Mouse (Mus musculus) liver, embryonic 16.5 days (tissue): ENCODE results near the gene Gm7271. TPM values are rescaled to one million over a fixed set of nuclear protein-coding genes. Genes with fewer than 3 reads are reported as not detected.

Source experiments
- ATAC-seq: fragments of 200-750 bp; cut with Nextera tagmentation; 2 replicates; pipeline ENCODE4 v1.8.0; 2017; ENCODE audit warnings: low read depth, mild to moderate bottlenecking, moderate number of reproducible peaks, moderate library complexity
- H3K27ac ChIP-seq: fragments of 300-500 bp; sonication (generic); 2 replicates; pipeline ENCODE4 v1.5.1; 2014; ENCODE audit warnings: mild to moderate bottlenecking, low read length
- H3K27me3 ChIP-seq: fragments of 300-500 bp; sonication (generic); 2 replicates; pipeline ENCODE4 v1.6.1; 2014; ENCODE audit warnings: low read depth, low read length, mixed read lengths; ENCODE audit not compliant: control insufficient read depth, insufficient read depth
- H3K36me3 ChIP-seq: fragments of 300-500 bp; sonication (generic); 2 replicates; pipeline ENCODE4 v1.6.1; 2014; ENCODE audit warnings: mild to moderate bottlenecking; ENCODE audit not compliant: control insufficient read depth, insufficient read depth
- H3K4me1 ChIP-seq: fragments of 300-500 bp; sonication (generic); 2 replicates; pipeline ENCODE4 v1.6.1; 2014; ENCODE audit warnings: low read depth, low read length, mixed read lengths; ENCODE audit not compliant: control insufficient read depth
- H3K4me2 ChIP-seq: fragments of 300-500 bp; sonication (generic); 2 replicates; pipeline ENCODE4 v1.6.1; 2014; ENCODE audit warnings: low read depth, low read length, mixed read lengths
- H3K4me3 ChIP-seq: fragments of 300-500 bp; sonication (generic); 2 replicates; pipeline ENCODE4 v1.5.1; 2014; ENCODE audit warnings: low read depth, mild to moderate bottlenecking, low read length
- H3K9ac ChIP-seq: fragments of 300-500 bp; sonication (generic); 2 replicates; pipeline ENCODE4 v1.6.1; 2014; ENCODE audit warnings: low read depth, low read length
- H3K9me3 ChIP-seq: fragments of 300-500 bp; sonication (generic); replicated peaks from 2 replicates; pipeline ENCODE4 v1.6.1; 2016; ENCODE audit warnings: low read length; ENCODE audit not compliant: control insufficient read depth
- WGBS: fragments of 180-500 bp; shearing (Covaris S2); extraction: QIAGEN DNeasy Blood & Tissue Kit; methylation state at CpG from one replicate; pipeline ENCODE4 v1.1.7; 2014; ENCODE audit not compliant: insufficient replicate concordance; 5-methylcytosine and 5-hydroxymethylcytosine counted together
- polyA plus RNA-seq: library from polyadenylated mRNA; unstranded; fragments of >200 nt; fragmentation: Nextera tagmentation; extraction: Ambion mirVana; gene quantifications from 2 replicates; pipeline ENCODE4 v1.2.1, GENCODE M21; 2015

Gene Gm7271
- polyA plus RNA-seq, 1 experiment from 2014 or later: not detected

DNA sequence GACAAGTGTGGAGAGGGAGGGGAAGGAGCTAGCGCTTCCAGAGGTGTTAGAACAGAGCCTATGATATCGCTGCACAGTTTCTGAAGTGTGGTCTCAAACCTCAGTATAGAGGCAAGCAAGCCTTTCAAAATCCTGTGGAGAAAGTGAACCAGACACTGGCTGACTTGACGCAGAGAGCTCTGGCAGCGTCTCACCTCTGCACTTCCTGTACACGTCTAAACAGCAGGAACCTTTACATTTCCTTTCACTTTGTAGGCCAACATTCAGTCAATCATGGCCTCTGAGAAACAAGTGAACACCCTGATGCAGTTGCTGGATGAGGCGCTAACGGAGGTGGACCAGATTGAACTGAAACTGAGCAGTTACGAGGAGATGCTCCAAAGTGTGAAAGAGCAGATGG is 59.4 kb downstream of the Gm7271 start:
- Histone ChIP-seq H3K4me1 (no peaks in the 10 kb centered on the region), H3K27ac (no peak overlapping the region), H3K9me3 (no peaks in the 10 kb centered on the region), H3K4me2 (no peak overlapping the region), H3K36me3 (peaks cover 4% of the 10 kb centered on the region), H3K9ac (no peak overlapping the region), H3K27me3 (no peaks in the 10 kb centered on the region), H3K4me3 (no peak overlapping the region)
- no peak for ATAC-seq
- 74% methylated on average over 8 of the region's 8 CpGs for WGBS

DNA sequence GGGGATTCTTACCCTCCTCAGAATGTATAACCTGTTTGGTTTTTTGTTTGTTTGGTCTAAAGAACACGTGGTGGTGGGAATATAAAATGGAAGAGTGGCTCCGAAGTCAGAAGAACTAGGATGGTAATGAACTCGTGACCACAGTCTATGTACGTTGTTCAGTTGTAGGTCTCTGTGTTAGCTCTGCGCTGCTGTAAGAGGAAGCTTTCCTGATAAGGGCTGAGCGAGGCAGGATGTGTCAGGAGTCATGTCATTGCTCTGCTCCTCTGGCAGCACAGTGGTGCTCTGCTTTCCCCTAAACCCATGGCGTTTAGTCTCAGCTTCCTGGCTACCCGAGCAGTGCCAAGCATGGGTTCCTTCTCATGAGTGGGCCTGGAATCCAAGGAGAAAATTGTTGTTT is 66.6 kb downstream of the Gm7271 start:
- Histone ChIP-seq H3K9me3 (no peaks in the 10 kb centered on the region), H3K4me2 (no peak overlapping the region), H3K27ac (no peak overlapping the region), H3K4me3 (no peak overlapping the region), H3K36me3 (peaks cover 2% of the 10 kb centered on the region; the same call in 1 of the 2 replicates), H3K27me3 (no peaks in the 10 kb centered on the region), H3K9ac (no peak overlapping the region), H3K4me1 (no peaks in the 10 kb centered on the region)
- 37% methylated on average over 8 of the region's 8 CpGs for WGBS
- ATAC-seq: no peak; the same call in 1 of the 2 replicates

DNA sequence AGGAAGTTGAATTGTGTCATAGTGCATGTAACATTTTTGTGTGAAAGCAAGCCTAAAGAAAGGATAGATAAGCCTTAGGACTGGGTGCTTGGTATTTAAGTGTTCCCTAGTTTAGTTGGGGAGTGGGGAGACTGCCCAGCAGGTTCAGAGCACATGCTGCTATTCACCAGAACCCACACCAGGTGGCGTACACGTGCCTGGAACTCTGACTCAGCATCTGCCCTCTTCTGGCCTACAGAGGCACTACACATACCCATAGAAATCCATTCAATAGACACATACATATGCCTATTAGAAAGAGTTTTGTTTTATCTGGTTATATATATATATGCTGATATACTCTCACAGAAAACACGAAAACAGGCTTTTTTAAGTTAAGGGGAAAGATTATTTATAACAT is 81.5 kb downstream of the Gm7271 start:
- H3K4me1 ChIP-seq: no peaks in the 10 kb centered on the region
- no peak overlapping the region for H3K9ac ChIP-seq
- WGBS: 15% methylated on average over 3 of the region's 3 CpGs
- H3K27me3 ChIP-seq: no peaks in the 10 kb centered on the region
- no peak overlapping the region for H3K4me2 ChIP-seq
- no peak for ATAC-seq
- peaks cover 16% of the 10 kb centered on the region for H3K36me3 ChIP-seq
- no peak overlapping the region for H3K4me3 ChIP-seq
- H3K27ac ChIP-seq: no peak overlapping the region
- no peaks in the 10 kb centered on the region for H3K9me3 ChIP-seq

Other genes starting within 250 kb of the Gm7271 start
- 2.5 TPM in 2 replicates for gene Clock, start 179.2 kb upstream of the Gm7271 start, polyA plus RNA-seq
- not detected in 2 replicates for gene Pdcl2, start 152.9 kb upstream of the Gm7271 start, polyA plus RNA-seq
- not detected in 2 replicates for gene Nmu, start 120.3 kb upstream of the Gm7271 start, polyA plus RNA-seq
- gene Exoc1, start 45.3 kb downstream of the Gm7271 start, polyA plus RNA-seq: 10.7 and 10.9 TPM in 2 replicates
- gene Cep135, start 104.7 kb downstream of the Gm7271 start, polyA plus RNA-seq: 3.9 and 4.1 TPM in 2 replicates
- gene C530008M17Rik, start 172.5 kb downstream of the Gm7271 start, polyA plus RNA-seq: 5.7 and 6.0 TPM in 2 replicates